Mouse (Mus musculus) lung, embryonic 14.5 days (tissue): ENCODE results near the gene Il10. TPM values are rescaled to one million over a fixed set of nuclear protein-coding genes. Genes with fewer than 3 reads are reported as not detected.

ENCODE experiments used
- ATAC-seq: fragments of 200-750 bp; cut with Nextera tagmentation; 2 replicates; pipeline ENCODE4 v1.8.0; 2017; ENCODE audit warnings: mild to moderate bottlenecking, moderate TSS enrichment, moderate library complexity; ENCODE audit not compliant: insufficient read depth
- DNase-seq: peaks from one replicate; pipeline ENCODE4 v3.0.0-alpha.2; 2015
- H3K27ac ChIP-seq: fragments of 300-500 bp; sonication (generic); 2 replicates; pipeline ENCODE4 v1.5.1; 2014; ENCODE audit warnings: low read depth, mild to moderate bottlenecking, moderate library complexity
- H3K27me3 ChIP-seq: fragments of 300-500 bp; sonication (generic); 2 replicates; pipeline ENCODE4 v1.6.1; 2014; ENCODE audit warnings: low read length, control low read depth; ENCODE audit not compliant: insufficient read depth
- H3K36me3 ChIP-seq: fragments of 300-500 bp; sonication (generic); 2 replicates; pipeline ENCODE4 v1.6.1; 2014; ENCODE audit warnings: control low read depth; ENCODE audit not compliant: insufficient read depth
- H3K4me1 ChIP-seq: fragments of 300-500 bp; sonication (generic); 2 replicates; pipeline ENCODE4 v1.6.1; 2014; ENCODE audit warnings: antibody characterized with exemption, control low read depth; ENCODE audit not compliant: insufficient read depth
- H3K4me2 ChIP-seq: fragments of 300-500 bp; sonication (generic); 2 replicates; pipeline ENCODE4 v1.6.1; 2014; ENCODE audit warnings: mild to moderate bottlenecking
- H3K4me3 ChIP-seq: fragments of 300-500 bp; sonication (generic); 2 replicates; pipeline ENCODE4 v1.5.1; 2014; ENCODE audit warnings: low read depth, low read length
- H3K9ac ChIP-seq: fragments of 300-500 bp; sonication (generic); 2 replicates; pipeline ENCODE4 v1.6.1; 2014
- H3K9me3 ChIP-seq: fragments of 300-500 bp; sonication (generic); 2 replicates; pipeline ENCODE4 v1.6.1; 2016; ENCODE audit warnings: low read depth, low read length, control low read depth
- CTCF ChIP-seq: IDR thresholded peaks from 2 replicates; pipeline ENCODE4 v1.5.1; 2016; ENCODE audit warnings: antibody characterized with exemption, low read depth
- WGBS: fragments of 180-500 bp; shearing (Covaris S2); extraction: QIAGEN DNeasy Blood & Tissue Kit; methylation state at CpG from one replicate; pipeline ENCODE4 v1.1.7; 2014; 5-methylcytosine and 5-hydroxymethylcytosine counted together
- polyA plus RNA-seq: library from polyadenylated mRNA; unstranded; fragments of >200 nt; fragmentation: Nextera tagmentation; extraction: Ambion mirVana; gene quantifications from 2 replicates; pipeline ENCODE4 v1.2.1, GENCODE M21; 2014

Il10 gene
- polyA plus RNA-seq, 1 experiment from 2014 or later = not detected

GRCm38 (mm10) chr1:131050011-131050410 is 30.4 kb downstream of the Il10 start:
- DNase-seq (no peak), ATAC-seq (no peak)
- Histone ChIP-seq H3K4me1 (no peaks in the 10 kb centered on the region), H3K36me3 (peaks cover 20% of the 10 kb centered on the region), H3K27me3 (no peaks in the 10 kb centered on the region), H3K27ac (no peak overlapping the region), H3K4me2 (no peak overlapping the region), H3K9me3 (no peaks in the 10 kb centered on the region), H3K9ac (no peak overlapping the region), H3K4me3 (no peak overlapping the region)
- TF ChIP-seq CTCF = no peak
- 86% methylated on average over 5 of the region's 5 CpGs for WGBS

- Histone ChIP-seq H3K9me3 (no peaks in the 10 kb centered on the region), H3K4me2 (no peak overlapping the region), H3K4me1 (no peaks in the 10 kb centered on the region), H3K36me3 (peaks cover 27% of the 10 kb centered on the region), H3K4me3 (no peak overlapping the region), H3K9ac (no peak overlapping the region), H3K27me3 (no peaks in the 10 kb centered on the region), H3K27ac (no peak overlapping the region)
- no peak for ATAC-seq
- 0 out of 2 replicates have a peak, but pooled peaks have one; percentile 20 for TF ChIP-seq CTCF
- no peak for DNase-seq
- 71% methylated on average over 5 of the region's 5 CpGs for WGBS
Observed at GRCm38 (mm10) chr1:131050617-131051016, 31.0 kb downstream of the Il10 start.

GRCm38 (mm10) chr1:131051073-131051472 is 31.4 kb downstream of the Il10 start:
- Histone ChIP-seq H3K4me3 (no peak overlapping the region), H3K4me2 (no peak overlapping the region), H3K27ac (no peak overlapping the region), H3K9me3 (no peaks in the 10 kb centered on the region), H3K27me3 (no peaks in the 10 kb centered on the region), H3K9ac (no peak overlapping the region), H3K4me1 (no peaks in the 10 kb centered on the region), H3K36me3 (peaks cover 31% of the 10 kb centered on the region)
- no peak for TF ChIP-seq CTCF
- DNase-seq = no peak
- ATAC-seq = no peak; the same call in 1 of the 2 replicates
- 29% methylated on average over 7 of the region's 7 CpGs for WGBS

- WGBS = 11% methylated on average over 8 of the region's 8 CpGs
- Histone ChIP-seq H3K27ac (no peak overlapping the region), H3K27me3 (no peaks in the 10 kb centered on the region), H3K9ac (peak overlapping the region; percentile 16; the same call in 1 of the 2 replicates), H3K36me3 (peaks cover 51% of the 10 kb centered on the region), H3K9me3 (no peaks in the 10 kb centered on the region), H3K4me1 (0 out of 2 replicates have a peak, but pooled peaks cover under 1% of the 10 kb centered on the region), H3K4me2 (no peak overlapping the region), H3K4me3 (no peak overlapping the region)
- TF ChIP-seq CTCF = peak; percentile 88
- DNase-seq = peak; percentile 91
- peak; percentile 68 for ATAC-seq
Observed at GRCm38 (mm10) chr1:131053239-131053638, 33.6 kb downstream of the Il10 start.

- ATAC-seq (0 out of 2 replicates have a peak, but pooled peaks have one; percentile 18), DNase-seq (no peak)
- Histone ChIP-seq H3K9ac (0 out of 2 replicates have a peak overlapping the region, but pooled peaks have one; percentile 16), H3K4me2 (no peak overlapping the region), H3K27ac (no peak overlapping the region), H3K27me3 (no peaks in the 10 kb centered on the region), H3K9me3 (no peaks in the 10 kb centered on the region), H3K4me3 (no peak overlapping the region), H3K36me3 (peaks cover 51% of the 10 kb centered on the region), H3K4me1 (peaks cover 5% of the 10 kb centered on the region; the same call in 1 of the 2 replicates)
- 62% methylated on average over 4 of the region's 4 CpGs for WGBS
- no peak for TF ChIP-seq CTCF
Observed at GRCm38 (mm10) chr1:131053656-131054055, 34.0 kb downstream of the Il10 start.

GRCm38 (mm10) chr1:131054251-131054650 is 34.6 kb downstream of the Il10 start:
- Histone ChIP-seq H3K9me3 (no peaks in the 10 kb centered on the region), H3K4me3 (no peak overlapping the region), H3K36me3 (peaks cover 51% of the 10 kb centered on the region), H3K9ac (no peak overlapping the region), H3K27me3 (no peaks in the 10 kb centered on the region), H3K4me2 (no peak overlapping the region), H3K4me1 (peaks cover 8% of the 10 kb centered on the region; the same call in 1 of the 2 replicates), H3K27ac (no peak overlapping the region)
- TF ChIP-seq CTCF = no peak
- DNase-seq (no peak), ATAC-seq (no peak)
- 81% methylated on average over 4 of the region's 4 CpGs for WGBS

GRCm38 (mm10) chr1:131058431-131058830 is 38.8 kb downstream of the Il10 start:
- DNase-seq (peak; percentile 52), ATAC-seq (peak; percentile 47; the same call in 1 of the 2 replicates)
- Histone ChIP-seq H3K4me2 (no peak overlapping the region), H3K9ac (no peak overlapping the region), H3K9me3 (no peaks in the 10 kb centered on the region), H3K27me3 (no peaks in the 10 kb centered on the region), H3K36me3 (peaks cover 45% of the 10 kb centered on the region), H3K4me3 (no peak overlapping the region), H3K4me1 (peaks cover 18% of the 10 kb centered on the region), H3K27ac (no peak overlapping the region)
- WGBS = 29% methylated on average over 7 of the region's 7 CpGs
- no peak for TF ChIP-seq CTCF

GRCm38 (mm10) chr1:131059411-131059810 is 39.8 kb downstream of the Il10 start:
- Histone ChIP-seq H3K4me3 (no peak overlapping the region), H3K36me3 (peaks cover 37% of the 10 kb centered on the region), H3K9ac (0 out of 2 replicates have a peak overlapping the region, but pooled peaks have one; percentile 1), H3K27ac (no peak overlapping the region), H3K4me2 (no peak overlapping the region), H3K9me3 (no peaks in the 10 kb centered on the region), H3K27me3 (no peaks in the 10 kb centered on the region), H3K4me1 (peaks cover 18% of the 10 kb centered on the region)
- WGBS = 36% methylated on average over 1 of the region's 1 CpGs
- TF ChIP-seq CTCF = no peak
- DNase-seq = no peak
- no peak for ATAC-seq
